Mouse (Mus musculus): ENCODE data around the gene Myrf. TPM values are rescaled to one million over a fixed set of nuclear protein-coding genes. Genes with fewer than 3 reads are reported as not detected.
"Not testable (repeated sequence)": the region's sequence is repeated elsewhere in the genome, so short reads cannot be mapped to it uniquely, and the experiment has no call there.

Myrf gene
- polyA plus RNA-seq, 1 experiment from 2014 or later = 6.5 TPM

DNA sequence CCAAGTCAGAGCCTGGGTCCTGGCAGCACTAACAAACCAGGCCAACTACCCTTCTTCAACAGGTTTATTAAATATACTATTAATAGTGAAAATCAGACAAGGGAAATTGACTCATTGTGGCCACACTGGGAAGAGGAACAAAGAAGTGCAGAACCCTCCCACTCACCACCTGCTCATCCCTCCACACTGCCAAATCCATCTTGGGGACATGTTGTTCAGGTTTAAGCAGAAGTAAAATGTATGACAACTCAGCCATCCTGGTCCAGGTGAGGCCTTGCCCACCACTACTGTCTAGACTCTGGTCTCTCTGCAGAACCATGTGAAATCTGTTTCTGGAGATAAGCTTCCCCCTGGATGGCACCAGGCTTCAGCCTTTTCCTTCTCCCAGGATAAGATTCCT, 68.7 kb downstream of the Myrf start:
- H3K4me1 ChIP-seq = peaks cover 16% of the 10 kb centered on the region
- ATAC-seq (ENCODE audit: borderline replicate concordance, extremely low read depth, low FRiP score, low TSS enrichment) = no peak
- no peak overlapping the region for H3K4me2 ChIP-seq
- H3K27ac ChIP-seq = no peak overlapping the region
- H3K9me3 ChIP-seq = no peaks in the 10 kb centered on the region
- no peak overlapping the region for H3K4me3 ChIP-seq
- no peak overlapping the region for H3K9ac ChIP-seq
- no peaks in the 10 kb centered on the region for H3K27me3 ChIP-seq
- no peaks in the 10 kb centered on the region for H3K36me3 ChIP-seq

DNA sequence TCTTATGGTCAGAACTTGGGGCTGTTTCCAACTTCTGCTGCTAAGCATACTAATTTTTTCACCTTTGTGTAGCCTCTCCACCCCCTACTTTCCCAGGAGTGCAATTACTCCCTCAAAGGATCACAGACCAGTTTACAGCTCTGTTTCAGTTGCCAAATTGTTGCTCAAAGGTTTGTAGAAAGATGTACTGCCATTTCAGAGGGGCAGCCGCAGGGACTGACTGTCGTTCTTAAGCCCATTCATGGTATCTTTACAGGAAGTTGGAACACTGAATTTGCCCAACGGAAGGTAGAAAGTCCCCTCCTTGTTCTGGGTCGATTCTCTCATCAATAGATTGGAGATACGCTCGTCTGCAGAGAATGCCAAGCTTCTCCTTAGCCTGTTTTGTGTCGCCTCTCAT, 69.2 kb downstream of the Myrf start:
- no peak overlapping the region for H3K27ac ChIP-seq
- no peak overlapping the region for H3K4me2 ChIP-seq
- H3K4me1 ChIP-seq = peaks cover 13% of the 10 kb centered on the region
- no peaks in the 10 kb centered on the region for H3K9me3 ChIP-seq
- no peaks in the 10 kb centered on the region for H3K27me3 ChIP-seq
- H3K9ac ChIP-seq = no peak overlapping the region
- WGBS = 81% methylated on average over 7 of the region's 7 CpGs
- no peak for ATAC-seq (ENCODE audit: borderline replicate concordance, extremely low read depth, low FRiP score, low TSS enrichment)
- H3K36me3 ChIP-seq = no peaks in the 10 kb centered on the region
- H3K4me3 ChIP-seq = no peak overlapping the region

DNA sequence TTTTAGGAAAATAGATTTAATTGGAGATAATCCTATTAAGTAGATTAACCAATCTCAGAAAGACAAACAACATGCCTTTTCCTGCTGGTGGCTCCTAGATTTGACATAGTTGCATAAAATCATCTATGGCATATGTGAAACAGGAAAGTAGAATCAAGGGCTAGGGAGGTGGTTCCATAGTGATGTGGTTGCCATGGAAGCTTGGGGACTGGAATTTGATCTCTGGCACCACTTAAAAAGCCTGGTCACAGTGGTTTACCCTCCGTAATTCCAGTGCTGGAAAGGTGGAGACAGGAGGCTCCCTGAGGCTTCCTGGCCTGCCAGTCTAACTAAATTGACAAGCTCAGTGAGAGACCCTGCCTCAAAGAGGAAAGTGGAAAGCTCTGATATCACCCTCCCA, 70.1 kb downstream of the Myrf start:
- 37% methylated on average over 1 of the region's 1 CpGs for WGBS
- no peak overlapping the region for H3K9ac ChIP-seq
- no peak overlapping the region for H3K4me2 ChIP-seq
- H3K36me3 ChIP-seq = no peaks in the 10 kb centered on the region
- no peaks in the 10 kb centered on the region for H3K27me3 ChIP-seq
- H3K4me3 ChIP-seq = no peak overlapping the region
- peaks cover 6% of the 10 kb centered on the region; the same call in 1 of the 2 replicates for H3K4me1 ChIP-seq
- no peaks in the 10 kb centered on the region for H3K9me3 ChIP-seq
- ATAC-seq (ENCODE audit: borderline replicate concordance, extremely low read depth, low FRiP score, low TSS enrichment) = no peak
- H3K27ac ChIP-seq = no peak overlapping the region

DNA sequence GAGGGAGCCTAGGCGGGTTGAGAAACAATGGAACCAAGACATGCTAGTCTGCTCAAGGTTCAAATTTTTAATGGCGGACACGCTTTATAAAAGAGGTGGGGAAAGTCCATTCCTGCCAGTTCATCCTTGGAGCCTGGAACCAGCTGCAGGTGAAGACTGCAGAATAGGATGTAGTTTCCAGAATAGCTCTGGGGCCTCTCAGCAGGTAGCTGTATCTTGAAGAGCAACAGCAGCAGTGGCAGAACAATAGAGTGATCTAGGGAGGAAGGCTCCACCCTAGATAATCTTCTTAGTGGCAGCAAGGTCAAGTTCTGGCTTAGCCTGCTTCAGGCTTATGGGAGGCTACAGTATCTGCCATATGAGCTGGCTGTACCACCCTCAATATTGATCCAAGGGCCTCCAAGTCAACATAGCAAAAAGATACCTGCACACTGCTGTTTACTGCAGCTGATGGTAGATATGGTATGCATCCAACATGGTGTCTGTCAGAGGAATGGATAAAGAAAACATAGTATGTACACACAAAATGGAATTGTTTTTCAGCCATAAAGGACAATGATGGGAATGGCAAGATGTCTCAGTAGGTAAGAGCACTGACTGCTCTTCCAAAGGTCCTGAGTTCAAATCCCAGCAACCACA, 70.7 kb downstream of the Myrf start:
- H3K9ac ChIP-seq; ATAC-seq (ENCODE audit: borderline replicate concordance, extremely low read depth, low FRiP score, low TSS enrichment): not testable (repeated sequence)
- 89% methylated on average over 3 of the region's 3 CpGs for WGBS

DNA sequence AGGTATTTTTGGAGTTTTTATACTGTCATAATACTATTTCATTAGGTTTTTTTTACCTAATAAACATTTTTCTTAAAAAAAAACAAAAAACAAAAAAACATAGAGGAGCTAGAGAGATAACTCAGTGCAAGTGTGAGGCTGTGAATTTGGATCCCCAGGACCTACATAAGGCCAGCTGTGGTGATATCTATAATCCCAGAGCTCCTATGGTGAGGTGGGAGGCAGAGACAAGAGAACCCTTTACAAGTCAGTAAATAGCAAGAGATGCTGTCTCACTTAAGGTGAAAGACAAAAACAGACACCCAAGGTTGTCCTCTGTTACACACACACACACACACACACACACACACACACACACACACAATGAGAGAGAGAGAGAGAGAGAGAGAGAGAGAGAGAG, 71.4 kb downstream of the Myrf start:
- Histone ChIP-seq H3K4me2 (no peak overlapping the region), H3K36me3 (no peaks in the 10 kb centered on the region), H3K9me3 (no peaks in the 10 kb centered on the region), H3K27ac (no peak overlapping the region), H3K4me3 (no peak overlapping the region), H3K9ac (no peak overlapping the region), H3K27me3 (no peaks in the 10 kb centered on the region), H3K4me1 (peaks cover 6% of the 10 kb centered on the region; the same call in 1 of the 2 replicates)
- no peak for ATAC-seq (ENCODE audit: borderline replicate concordance, extremely low read depth, low FRiP score, low TSS enrichment)

More for the DNA sequence above, 70.7 kb downstream of the Myrf start:
- H3K27ac ChIP-seq, H3K4me2 ChIP-seq, H3K4me1 ChIP-seq, H3K9me3 ChIP-seq, H3K4me3 ChIP-seq, H3K36me3 ChIP-seq, H3K27me3 ChIP-seq: not testable (repeated sequence)

DNA sequence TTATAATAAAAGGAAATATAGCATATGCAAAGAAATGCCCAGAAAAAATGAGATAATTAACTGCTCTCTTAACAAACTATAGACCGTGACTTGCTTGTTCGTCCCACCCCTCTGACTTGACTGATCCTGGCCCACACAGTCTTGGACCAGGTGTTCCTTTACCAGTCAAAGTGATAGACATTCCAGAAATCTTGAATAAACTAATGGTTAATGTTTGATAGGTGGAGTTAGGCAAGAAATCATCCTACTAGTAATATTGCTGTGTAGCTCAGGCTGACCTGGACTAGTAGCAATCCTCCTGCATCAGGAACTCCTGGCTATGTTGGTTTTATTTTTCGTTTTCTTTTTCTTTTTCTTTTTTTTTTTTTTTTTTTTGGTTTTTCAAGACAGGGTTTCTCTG, 72.1 kb downstream of the Myrf start:
- Histone ChIP-seq H3K27me3 (no peaks in the 10 kb centered on the region), H3K9me3 (no peaks in the 10 kb centered on the region), H3K4me1 (peaks cover 6% of the 10 kb centered on the region; the same call in 1 of the 2 replicates), H3K4me2 (no peak overlapping the region), H3K4me3 (no peak overlapping the region), H3K36me3 (no peaks in the 10 kb centered on the region), H3K9ac (no peak overlapping the region), H3K27ac (no peak overlapping the region)
- no peak for ATAC-seq (ENCODE audit: borderline replicate concordance, extremely low read depth, low FRiP score, low TSS enrichment)
- 84% methylated on average over 3 of the region's 3 CpGs for WGBS

- no peak overlapping the region for H3K9ac ChIP-seq
- H3K4me2 ChIP-seq = no peak overlapping the region
- H3K36me3 ChIP-seq = no peaks in the 10 kb centered on the region
- peaks cover 4% of the 10 kb centered on the region; the same call in 1 of the 2 replicates for H3K4me1 ChIP-seq
- H3K4me3 ChIP-seq = no peak overlapping the region
- ATAC-seq (ENCODE audit: borderline replicate concordance, extremely low read depth, low FRiP score, low TSS enrichment) = no peak
- H3K9me3 ChIP-seq = no peaks in the 10 kb centered on the region
- H3K27ac ChIP-seq = no peak overlapping the region
- 82% methylated on average over 1 of the region's 1 CpGs for WGBS
- no peaks in the 10 kb centered on the region for H3K27me3 ChIP-seq
These were observed 72.6 kb downstream of the Myrf start for GRCm38 (mm10) chr19:10167951-10168350.

GRCm38 (mm10) chr19:10167112-10167511, 73.4 kb downstream of the Myrf start:
- Histone ChIP-seq H3K27me3 (no peaks in the 10 kb centered on the region), H3K4me3 (no peak overlapping the region), H3K27ac (no peak overlapping the region), H3K9me3 (no peaks in the 10 kb centered on the region), H3K4me1 (no peaks in the 10 kb centered on the region), H3K4me2 (no peak overlapping the region), H3K9ac (no peak overlapping the region), H3K36me3 (no peaks in the 10 kb centered on the region)
- ATAC-seq (ENCODE audit: borderline replicate concordance, extremely low read depth, low FRiP score, low TSS enrichment) = no peak
- 56% methylated on average over 4 of the region's 4 CpGs for WGBS

GRCm38 (mm10) chr19:10165928-10166327, 74.6 kb downstream of the Myrf start:
- H3K4me1 ChIP-seq; H3K4me3 ChIP-seq; H3K27me3 ChIP-seq; H3K27ac ChIP-seq; H3K4me2 ChIP-seq; H3K9ac ChIP-seq; H3K9me3 ChIP-seq; ATAC-seq (ENCODE audit: borderline replicate concordance, extremely low read depth, low FRiP score, low TSS enrichment); H3K36me3 ChIP-seq: not testable (repeated sequence)
- 75% methylated on average over 4 of the region's 4 CpGs for WGBS

DNA sequence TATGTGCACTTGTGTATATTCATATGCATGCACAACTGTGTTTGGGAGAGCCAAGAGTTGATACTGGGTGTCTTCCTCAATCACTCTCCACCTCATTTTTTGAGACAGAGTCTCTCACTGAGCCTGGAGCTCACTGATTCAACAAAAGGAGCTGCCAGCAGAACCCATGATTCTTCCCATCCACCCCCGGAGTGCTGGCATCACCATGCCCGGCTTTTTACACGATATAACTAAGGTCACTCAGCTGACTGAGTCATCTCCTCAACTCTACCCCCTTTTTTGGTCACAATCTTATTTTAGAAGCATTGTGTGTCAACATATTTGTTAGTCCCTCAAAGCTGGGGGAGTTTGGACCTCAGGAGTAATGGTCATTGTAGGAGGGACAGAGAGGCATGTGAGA, 76.7 kb downstream of the Myrf start:
- Histone ChIP-seq H3K36me3 (no peaks in the 10 kb centered on the region), H3K9me3 (no peaks in the 10 kb centered on the region), H3K27ac (no peak overlapping the region), H3K4me1 (no peaks in the 10 kb centered on the region), H3K4me2 (no peak overlapping the region), H3K4me3 (no peak overlapping the region), H3K27me3 (no peaks in the 10 kb centered on the region), H3K9ac (no peak overlapping the region)
- ATAC-seq (ENCODE audit: borderline replicate concordance, extremely low read depth, low FRiP score, low TSS enrichment) = no peak
- WGBS = 78% methylated on average over 3 of the region's 3 CpGs

Small RNA genes within 50 kb of the gene (microRNA-seq; reads per million reads assigned to microRNA genes)
- not detected for gene Mir6993

Other genes starting within 250 kb of the Myrf start
- gene Best1, start 239.1 kb downstream of the Myrf start, polyA plus RNA-seq (2015; fragmentation: Nextera tagmentation; extraction: Ambion mirVana) = 1.1 TPM in 2 replicates
- gene Rab3il1, start 239.1 kb downstream of the Myrf start, polyA plus RNA-seq (2015; fragmentation: Nextera tagmentation; extraction: Ambion mirVana) = 31.5 and 33.1 TPM in 2 replicates
- gene Fads3, start 199.2 kb downstream of the Myrf start, polyA plus RNA-seq (2015; fragmentation: Nextera tagmentation; extraction: Ambion mirVana) = 54.5 and 64.1 TPM in 2 replicates
- gene Fads2, start 139.0 kb downstream of the Myrf start, polyA plus RNA-seq (2015; fragmentation: Nextera tagmentation; extraction: Ambion mirVana) = 98.0 and 99.3 TPM in 2 replicates
- 101 and 106 TPM in 2 replicates for gene Fads1, start 57.9 kb downstream of the Myrf start, polyA plus RNA-seq (2015; fragmentation: Nextera tagmentation; extraction: Ambion mirVana)
- 440 and 459 TPM in 2 replicates for gene Tmem258, start 36.7 kb downstream of the Myrf start, polyA plus RNA-seq (2015; fragmentation: Nextera tagmentation; extraction: Ambion mirVana)
- gene Fen1, start 36.6 kb downstream of the Myrf start, polyA plus RNA-seq (2015; fragmentation: Nextera tagmentation; extraction: Ambion mirVana) = 119 and 120 TPM in 2 replicates
- gene Dagla, start 64.1 kb upstream of the Myrf start, polyA plus RNA-seq (2015; fragmentation: Nextera tagmentation; extraction: Ambion mirVana) = 3.1 and 3.2 TPM in 2 replicates
- 2.1 TPM in 2 replicates for gene Syt7, start 148.3 kb upstream of the Myrf start, polyA plus RNA-seq (2015; fragmentation: Nextera tagmentation; extraction: Ambion mirVana)
- 0.79 and 1.1 TPM in 2 replicates for gene Lrrc10b, start 216.7 kb upstream of the Myrf start, polyA plus RNA-seq (2015; fragmentation: Nextera tagmentation; extraction: Ambion mirVana)
- gene Ppp1r32, start 242.2 kb upstream of the Myrf start, polyA plus RNA-seq (2015; fragmentation: Nextera tagmentation; extraction: Ambion mirVana) = 0.81 and 0.87 TPM in 2 replicates